Mouse (Mus musculus) myocyte (in vitro differentiated cells): ENCODE measurements around the gene Gbp2b. TPM values are rescaled to one million over a fixed set of nuclear protein-coding genes. Genes with fewer than 3 reads are reported as not detected.

Experiments used
- H3K27me3 ChIP-seq: one replicate; pipeline ENCODE4 v1.6.1; 2011; ENCODE audit not compliant: control insufficient read depth, insufficient read depth, insufficient read length
- H3K36me3 ChIP-seq: one replicate; pipeline ENCODE4 v1.6.1; 2011; ENCODE audit not compliant: control insufficient read depth, insufficient read depth
- H3K4me2 ChIP-seq: one replicate; pipeline ENCODE4 v1.6.1; 2011; ENCODE audit warnings: low read depth, control low read depth
- H3K4me3 ChIP-seq: one replicate; pipeline ENCODE4 v1.5.1; 2011; ENCODE audit warnings: mild to moderate bottlenecking, control low read depth, moderate library complexity
- H3K79me2 ChIP-seq: one replicate; pipeline ENCODE4 v1.6.1; 2011; ENCODE audit not compliant: control insufficient read depth, insufficient read depth
- H3ac ChIP-seq: one replicate; pipeline ENCODE4 v1.6.1; 2011; ENCODE audit not compliant: control insufficient read depth, insufficient read length
- CEBPB ChIP-seq: IDR thresholded peaks from 2 replicates; pipeline ENCODE4 v1.6.1; 2011; ENCODE audit warnings: mild to moderate bottlenecking, moderate library complexity; ENCODE audit not compliant: poor library complexity, insufficient read depth, severe bottlenecking
- E2F4 ChIP-seq: IDR thresholded peaks from one replicate; pipeline ENCODE4 v1.6.1; 2011; ENCODE audit warnings: mild to moderate bottlenecking, control low read depth, moderate library complexity; ENCODE audit not compliant: insufficient read depth
- MAX ChIP-seq: IDR thresholded peaks from one replicate; pipeline ENCODE4 v1.6.1; 2011; ENCODE audit warnings: low read depth, mild to moderate bottlenecking, control low read depth
- MYOD1 ChIP-seq, 3 experiments: IDR thresholded peaks; one replicate each; pipeline ENCODE4 v1.6.1; 2011; ENCODE audit warnings: control low read depth in 2 of 3, low read depth in 2 of 3, mild to moderate bottlenecking in 2 of 3, moderate library complexity in 1 of 3; ENCODE audit not compliant: insufficient read length in 2 of 3, control insufficient read depth in 1 of 3
- MYOG ChIP-seq, 3 experiments: IDR thresholded peaks; one replicate each; pipeline ENCODE4 v1.6.1; 2011; ENCODE audit warnings: control low read depth in 2 of 3, low read depth in 2 of 3, mild to moderate bottlenecking in 2 of 3; ENCODE audit not compliant: insufficient read length in 2 of 3, control insufficient read depth in 1 of 3, insufficient read depth in 1 of 3
- POLR2A ChIP-seq: IDR thresholded peaks from one replicate; pipeline ENCODE4 v1.6.1; 2011; ENCODE audit warnings: low read depth, mild to moderate bottlenecking, control low read depth, moderate library complexity; ENCODE audit not compliant: insufficient read length
- POLR2AphosphoS2 ChIP-seq: IDR thresholded peaks from one replicate; pipeline ENCODE4 v1.6.1; 2011; ENCODE audit warnings: low read depth, control low read depth; ENCODE audit not compliant: insufficient read length
- REST ChIP-seq: IDR thresholded peaks from one replicate; pipeline ENCODE4 v1.6.1; 2011; ENCODE audit warnings: mild to moderate bottlenecking, control low read depth, moderate library complexity; ENCODE audit not compliant: insufficient read depth, insufficient read length
- SRF ChIP-seq: IDR thresholded peaks from one replicate; pipeline ENCODE4 v1.6.1; 2011; ENCODE audit warnings: low read depth; ENCODE audit not compliant: control insufficient read depth, insufficient read length
- TCF12 ChIP-seq: IDR thresholded peaks from one replicate; pipeline ENCODE4 v1.6.1; 2011; ENCODE audit warnings: mild to moderate bottlenecking, control low read depth; ENCODE audit not compliant: poor library complexity, insufficient read depth, severe bottlenecking
- TCF3 ChIP-seq: IDR thresholded peaks from one replicate; pipeline ENCODE4 v1.6.1; 2011; ENCODE audit warnings: low read depth, control low read depth; ENCODE audit not compliant: insufficient read length
- USF1 ChIP-seq: IDR thresholded peaks from one replicate; pipeline ENCODE4 v1.6.1; 2011; ENCODE audit warnings: low read depth, mild to moderate bottlenecking, control low read depth, moderate library complexity
- polyA plus RNA-seq: library from polyadenylated mRNA; unstranded; fragments of >200 nt; fragmentation: generic; extraction: Trizol; gene quantifications from one replicate; pipeline ENCODE4 v1.2.1, GENCODE M21; 2012; ENCODE audit warnings: missing spikeins

Gbp2b gene
- 0.22 TPM for polyA plus RNA-seq

GRCm38 (mm10) chr3:142594547-142594946, at the start of gene Gbp2b:
Gbp2b (plus strand) TSS chr3:142594847.
- Histone ChIP-seq H3K79me2 (no peaks in the 10 kb centered on the region), H3K4me2 (no peak within 1 kb of the TSS), H3K36me3 (no peaks in the 10 kb centered on the region), H3K4me3 (no peak within 1 kb of the TSS), H3K27me3 (no peaks in the 10 kb centered on the region), H3ac (no peak within 1 kb of the TSS)
- no peak for TF ChIP-seq MYOG (IDR thresholded peaks at IDR 0.05; ENCODE audit: control insufficient read depth in 1 of 3, insufficient read depth in 1 of 3, insufficient read length in 2 of 3, low read depth in 2 of 3)

- no peak overlapping the region for H3K4me2 ChIP-seq
- no peak overlapping the region for H3K4me3 ChIP-seq
- H3K27me3 ChIP-seq, result no peaks in the 10 kb centered on the region
- no peaks in the 10 kb centered on the region for H3K79me2 ChIP-seq
- no peak overlapping the region for H3ac ChIP-seq
- TF ChIP-seq TCF3 (no peak), MAX (no peak)
- no peaks in the 10 kb centered on the region for H3K36me3 ChIP-seq
These were observed 48.0 kb upstream of the Gbp2b start for GRCm38 (mm10) chr3:142546690-142547089.

GRCm38 (mm10) chr3:142550052-142550676, 44.5 kb upstream of the Gbp2b start:
- H3ac ChIP-seq, result no peak overlapping the region
- no peaks in the 10 kb centered on the region for H3K27me3 ChIP-seq
- H3K36me3 ChIP-seq, result no peaks in the 10 kb centered on the region
- H3K4me3 ChIP-seq, result no peak overlapping the region
- no peak overlapping the region for H3K4me2 ChIP-seq
- no peaks in the 10 kb centered on the region for H3K79me2 ChIP-seq
- TF ChIP-seq E2F4 (no peak), MYOD1 (IDR thresholded peaks at IDR 0.05; ENCODE audit: control insufficient read depth in 1 of 3, insufficient read length in 2 of 3, low read depth in 2 of 3) (no peak), SRF (no peak), POLR2AphosphoS2 (no peak), REST (no peak), MYOG (IDR thresholded peaks at IDR 0.05; ENCODE audit: control insufficient read depth in 1 of 3, insufficient read depth in 1 of 3, insufficient read length in 2 of 3, low read depth in 2 of 3) (no peak), CEBPB (no peak), TCF3 (no peak), MAX (no peak), POLR2A (no peak), USF1 (no peak), TCF12 (no peak)

GRCm38 (mm10) chr3:142554601-142555000, 40.0 kb upstream of the Gbp2b start:
- Histone ChIP-seq H3K27me3 (no peaks in the 10 kb centered on the region), H3K4me2 (no peak overlapping the region), H3ac (no peak overlapping the region), H3K36me3 (no peaks in the 10 kb centered on the region), H3K4me3 (no peak overlapping the region), H3K79me2 (no peaks in the 10 kb centered on the region)
- TF ChIP-seq MYOG (IDR thresholded peaks at IDR 0.05; ENCODE audit: control insufficient read depth in 1 of 3, insufficient read depth in 1 of 3, insufficient read length in 2 of 3, low read depth in 2 of 3) (no peak), MYOD1 (IDR thresholded peaks at IDR 0.05; ENCODE audit: control insufficient read depth in 1 of 3, insufficient read length in 2 of 3, low read depth in 2 of 3) (no peak), CEBPB (no peak), POLR2AphosphoS2 (no peak), MAX (no peak), TCF12 (no peak), TCF3 (no peak), SRF (no peak), E2F4 (no peak), REST (no peak), USF1 (no peak), POLR2A (no peak)

GRCm38 (mm10) chr3:142555623-142556022, 39.0 kb upstream of the Gbp2b start:
- H3ac ChIP-seq, result no peak overlapping the region
- no peak overlapping the region for H3K4me2 ChIP-seq
- no peaks in the 10 kb centered on the region for H3K36me3 ChIP-seq
- no peaks in the 10 kb centered on the region for H3K27me3 ChIP-seq
- TF ChIP-seq CEBPB (no peak), TCF12 (no peak), POLR2A (no peak), SRF (no peak), MAX (no peak), TCF3 (no peak), MYOD1 (IDR thresholded peaks at IDR 0.05; ENCODE audit: control insufficient read depth in 1 of 3, insufficient read length in 2 of 3, low read depth in 2 of 3) (no peak), MYOG (IDR thresholded peaks at IDR 0.05; ENCODE audit: control insufficient read depth in 1 of 3, insufficient read depth in 1 of 3, insufficient read length in 2 of 3, low read depth in 2 of 3) (no peak), REST (no peak), POLR2AphosphoS2 (no peak), E2F4 (no peak), USF1 (no peak)
- H3K4me3 ChIP-seq, result no peak overlapping the region
- H3K79me2 ChIP-seq, result no peaks in the 10 kb centered on the region
